Mouse (Mus musculus): ENCODE measurements around the gene Bud31. TPM values are rescaled to one million over a fixed set of nuclear protein-coding genes. Genes with fewer than 3 reads are reported as not detected.
A peak's percentile ranks its signal among the peaks of the same experiment; 100 is the strongest.
"Not testable (repeated sequence)": the region's sequence is repeated elsewhere in the genome, so short reads cannot be mapped to it uniquely, and the experiment has no call there.

The Bud31 gene
- polyA plus RNA-seq, 1 experiment from 2014 or later = 259 TPM

DNA sequence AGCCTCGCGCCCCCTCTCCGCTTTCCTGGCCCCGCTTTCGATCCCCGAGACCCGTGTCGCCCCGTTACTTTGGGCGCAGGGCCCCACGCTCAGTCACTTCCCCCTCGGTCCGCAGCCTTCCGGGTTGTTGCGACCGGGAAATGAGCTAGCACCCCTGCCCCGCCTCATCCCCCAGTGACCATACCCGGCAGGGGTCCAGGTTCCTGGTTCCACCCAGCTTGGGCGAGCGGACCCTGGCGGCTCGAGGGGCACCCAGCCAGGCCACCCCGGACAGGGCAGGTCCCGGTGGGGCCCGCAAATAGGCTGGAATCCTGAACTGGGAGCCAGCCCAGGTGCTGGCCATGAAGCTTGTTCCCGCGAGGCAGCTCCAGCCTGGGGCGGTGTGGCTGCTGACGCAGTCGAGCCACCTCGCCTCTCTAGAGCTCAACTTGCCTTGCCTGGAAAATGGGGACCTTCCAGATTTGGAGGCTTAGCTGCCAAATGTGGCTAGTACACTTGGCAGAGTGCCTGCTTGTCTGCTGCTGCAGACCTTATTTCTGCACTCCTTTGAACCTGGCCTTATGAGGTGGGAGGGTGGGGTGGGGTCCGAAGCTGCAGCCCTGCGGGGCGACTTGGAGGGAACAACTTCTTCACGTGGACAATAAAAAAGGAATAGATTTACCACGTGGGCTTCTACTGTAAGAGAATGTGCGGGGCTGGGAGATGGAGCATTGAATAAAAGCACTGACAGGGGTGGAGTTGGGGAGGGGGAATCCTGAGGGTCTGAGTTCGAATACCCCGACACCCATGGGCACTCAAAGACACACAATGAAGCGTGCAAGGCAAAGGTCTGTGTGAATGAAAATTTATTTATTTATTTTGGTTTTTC lies 25.3 kb upstream of the Bud31 start:
- H3K4me3 ChIP-seq = peak overlapping the region; percentile 45
- H3K9me3 ChIP-seq (replicated peaks) = no peaks in the 10 kb centered on the region
- H3K27ac ChIP-seq = no peak overlapping the region
- 22% methylated on average over 32 of the region's 40 CpGs for WGBS
- peaks cover 13% of the 10 kb centered on the region for H3K4me1 ChIP-seq
- peak; percentile 13; the same call in 1 of the 2 replicates for ATAC-seq
- peak overlapping the region; percentile 61 for H3K9ac ChIP-seq
- peaks cover 28% of the 10 kb centered on the region for H3K27me3 ChIP-seq
- H3K36me3 ChIP-seq (ENCODE audit: poor library complexity, severe bottlenecking) = peaks cover 23% of the 10 kb centered on the region
- peak overlapping the region; percentile 70 for H3K4me2 ChIP-seq

DNA sequence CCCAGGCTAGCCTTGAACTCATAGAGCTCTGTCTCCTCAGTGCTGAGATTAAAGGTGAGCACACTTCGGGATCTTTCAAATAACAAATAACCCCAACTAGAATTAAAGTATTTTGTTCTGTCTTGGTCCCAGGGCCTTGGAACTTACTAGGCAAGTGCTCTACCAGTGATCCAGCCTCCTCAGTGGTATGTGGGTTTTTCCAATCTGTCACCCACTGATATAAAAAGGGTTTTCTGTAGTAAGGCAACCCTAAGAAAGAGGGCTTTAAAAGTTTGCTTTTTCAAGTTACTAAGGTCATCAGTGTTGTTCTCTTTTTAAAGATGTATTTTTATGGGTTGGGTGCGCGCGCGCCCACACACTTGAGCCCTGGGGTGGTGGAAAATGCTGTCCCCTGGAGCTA lies 24.4 kb upstream of the Bud31 start:
- no peak for ATAC-seq
- WGBS = 95% methylated on average over 5 of the region's 5 CpGs
- H3K4me3 ChIP-seq = no peak overlapping the region
- peaks cover 14% of the 10 kb centered on the region for H3K36me3 ChIP-seq (ENCODE audit: poor library complexity, severe bottlenecking)
- no peak overlapping the region for H3K27ac ChIP-seq
- no peak overlapping the region for H3K9ac ChIP-seq
- H3K27me3 ChIP-seq = peaks cover 28% of the 10 kb centered on the region
- H3K4me2 ChIP-seq = no peak overlapping the region
- no peaks in the 10 kb centered on the region for H3K9me3 ChIP-seq (replicated peaks)
- H3K4me1 ChIP-seq = peaks cover 13% of the 10 kb centered on the region

DNA sequence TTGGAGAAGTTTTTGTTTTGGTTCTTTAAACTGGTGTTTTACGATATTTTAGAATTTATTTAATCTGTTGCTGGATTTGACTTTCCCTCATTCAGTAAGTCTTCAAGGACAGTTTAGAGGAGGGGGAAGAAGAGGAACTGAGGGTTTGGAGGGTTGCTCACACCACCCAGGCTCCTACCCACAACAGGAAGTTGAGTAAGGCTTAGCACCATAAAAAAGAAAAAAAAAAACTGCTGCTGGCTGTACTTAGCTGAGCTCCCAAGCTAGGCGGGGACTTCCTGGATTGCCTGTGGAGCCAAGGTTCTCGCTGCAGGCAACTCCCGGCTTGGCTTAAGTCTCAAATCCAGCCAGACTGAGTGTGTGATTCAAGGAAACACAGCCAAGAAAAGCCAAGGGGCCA lies 23.8 kb upstream of the Bud31 start:
- no peak for ATAC-seq
- Histone ChIP-seq H3K27ac (no peak overlapping the region), H3K9me3 (replicated peaks) (no peaks in the 10 kb centered on the region), H3K4me3 (no peak overlapping the region), H3K36me3 (ENCODE audit: poor library complexity, severe bottlenecking) (0 out of 2 replicates have a peak, but pooled peaks cover 8% of the 10 kb centered on the region), H3K9ac (no peak overlapping the region), H3K27me3 (peaks cover 28% of the 10 kb centered on the region), H3K4me2 (no peak overlapping the region), H3K4me1 (peaks cover 13% of the 10 kb centered on the region)
- 59% methylated on average over 4 of the region's 4 CpGs for WGBS

DNA sequence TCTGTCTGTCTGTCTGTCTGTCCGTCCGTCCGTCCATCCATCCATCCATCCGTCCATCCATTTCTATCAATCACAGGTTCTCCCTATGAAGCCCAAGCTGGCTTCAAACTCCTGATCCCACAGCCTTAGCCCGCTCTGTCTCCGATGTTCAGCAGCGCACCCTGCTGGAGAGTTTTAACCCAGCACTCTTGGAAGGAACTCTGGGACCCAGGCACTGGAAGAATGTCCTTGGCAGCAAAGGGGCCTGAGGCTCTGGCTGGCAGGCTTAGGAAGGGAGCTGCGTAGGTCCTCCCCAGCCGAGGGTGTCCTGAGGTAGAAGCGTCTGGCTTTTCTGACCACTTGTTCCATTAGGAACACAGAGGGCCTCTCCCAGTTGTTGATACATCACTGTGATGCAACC lies 23.2 kb upstream of the Bud31 start:
- H3K4me1 ChIP-seq = peaks cover 13% of the 10 kb centered on the region
- no peak overlapping the region for H3K4me2 ChIP-seq
- H3K9me3 ChIP-seq (replicated peaks) = no peaks in the 10 kb centered on the region
- H3K36me3 ChIP-seq (ENCODE audit: poor library complexity, severe bottlenecking) = 0 out of 2 replicates have a peak, but pooled peaks cover 2% of the 10 kb centered on the region
- no peak overlapping the region for H3K4me3 ChIP-seq
- H3K27ac ChIP-seq = no peak overlapping the region
- ATAC-seq = no peak
- 51% methylated on average over 10 of the region's 10 CpGs for WGBS
- H3K27me3 ChIP-seq = peaks cover 28% of the 10 kb centered on the region
- H3K9ac ChIP-seq = no peak overlapping the region

DNA sequence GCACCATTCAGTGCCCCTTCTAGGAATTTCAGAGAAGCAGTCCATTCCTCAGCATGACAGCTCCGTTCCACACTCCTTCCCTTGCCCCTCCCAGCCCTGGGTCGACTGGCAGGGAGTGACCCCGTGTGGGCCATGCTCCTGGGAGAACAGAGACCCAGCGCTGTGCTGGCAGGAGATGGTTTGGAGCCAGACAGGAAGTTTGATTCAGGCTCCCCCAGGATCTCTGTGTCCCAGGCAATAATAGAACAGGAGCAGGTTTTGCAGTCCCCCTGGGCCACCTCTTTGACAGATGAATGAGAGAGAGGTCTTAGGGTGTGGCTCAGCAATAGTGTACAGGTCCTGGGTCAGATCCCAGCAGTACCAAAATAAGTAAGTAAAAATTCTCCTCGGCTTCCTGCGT lies 22.2 kb upstream of the Bud31 start:
- Histone ChIP-seq H3K9me3 (replicated peaks) (no peaks in the 10 kb centered on the region), H3K4me2 (no peak overlapping the region), H3K27me3 (peaks cover 28% of the 10 kb centered on the region), H3K9ac (no peak overlapping the region), H3K4me1 (peaks cover 13% of the 10 kb centered on the region), H3K4me3 (no peak overlapping the region), H3K27ac (no peak overlapping the region), H3K36me3 (ENCODE audit: poor library complexity, severe bottlenecking) (peaks cover 1% of the 10 kb centered on the region; the same call in 1 of the 2 replicates)
- ATAC-seq = no peak
- 61% methylated on average over 6 of the region's 6 CpGs for WGBS

DNA sequence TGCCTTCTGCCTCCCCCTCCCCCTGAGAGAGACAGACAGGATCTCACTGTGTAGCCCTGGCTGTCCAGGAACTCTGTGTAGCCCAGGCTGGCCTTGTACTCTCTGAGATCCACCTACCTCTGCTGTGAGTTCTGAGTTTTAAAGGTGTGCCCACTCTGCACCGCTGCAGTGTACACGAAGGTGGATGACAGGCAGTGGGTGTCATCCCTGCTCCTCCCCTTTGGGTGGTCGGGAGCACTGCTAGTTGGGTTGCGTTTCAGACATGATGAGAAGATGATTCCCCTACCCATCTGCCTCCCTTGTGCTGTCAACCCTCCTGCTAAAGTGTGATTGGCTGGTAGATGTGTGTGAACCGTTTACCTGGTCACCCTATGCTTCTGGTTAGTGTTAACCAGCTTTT lies 21.7 kb upstream of the Bud31 start:
- H3K4me1 ChIP-seq = peaks cover 13% of the 10 kb centered on the region
- ATAC-seq = no peak
- peaks cover 25% of the 10 kb centered on the region for H3K27me3 ChIP-seq
- H3K27ac ChIP-seq = no peak overlapping the region
- no peak overlapping the region for H3K4me2 ChIP-seq
- no peak overlapping the region for H3K9ac ChIP-seq
- H3K36me3 ChIP-seq (ENCODE audit: poor library complexity, severe bottlenecking) = peaks cover 6% of the 10 kb centered on the region; the same call in 1 of the 2 replicates
- H3K9me3 ChIP-seq (replicated peaks) = no peaks in the 10 kb centered on the region
- no peak overlapping the region for H3K4me3 ChIP-seq
- WGBS = 92% methylated on average over 5 of the region's 5 CpGs

DNA sequence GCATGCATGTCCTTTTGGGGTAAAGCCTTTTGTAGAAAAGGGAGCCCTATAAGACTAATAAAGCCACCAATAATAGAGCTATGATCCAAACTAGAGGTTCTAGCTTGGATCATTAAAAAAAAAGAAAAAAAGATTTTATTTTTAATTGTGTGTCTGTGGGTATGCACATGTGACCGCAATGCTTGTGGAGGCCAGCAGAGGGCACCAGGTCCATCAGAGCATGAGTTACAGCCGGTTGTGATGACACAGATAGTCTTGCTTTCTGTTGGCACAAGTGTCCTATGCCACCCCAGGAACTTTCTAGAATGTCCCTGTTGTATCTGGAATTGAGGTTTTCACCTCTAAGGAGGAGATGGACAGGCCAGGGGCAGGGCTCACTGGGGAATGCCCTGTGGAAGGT lies 20.8 kb upstream of the Bud31 start:
- Histone ChIP-seq H3K27ac (no peak overlapping the region), H3K27me3 (peaks cover 16% of the 10 kb centered on the region), H3K9me3 (replicated peaks) (no peaks in the 10 kb centered on the region), H3K4me1 (peaks cover 6% of the 10 kb centered on the region), H3K36me3 (ENCODE audit: poor library complexity, severe bottlenecking) (peaks cover 15% of the 10 kb centered on the region), H3K4me2 (no peak overlapping the region), H3K4me3 (no peak overlapping the region), H3K9ac (no peak overlapping the region)
- no peak for ATAC-seq
- 92% methylated on average over 2 of the region's 2 CpGs for WGBS

DNA sequence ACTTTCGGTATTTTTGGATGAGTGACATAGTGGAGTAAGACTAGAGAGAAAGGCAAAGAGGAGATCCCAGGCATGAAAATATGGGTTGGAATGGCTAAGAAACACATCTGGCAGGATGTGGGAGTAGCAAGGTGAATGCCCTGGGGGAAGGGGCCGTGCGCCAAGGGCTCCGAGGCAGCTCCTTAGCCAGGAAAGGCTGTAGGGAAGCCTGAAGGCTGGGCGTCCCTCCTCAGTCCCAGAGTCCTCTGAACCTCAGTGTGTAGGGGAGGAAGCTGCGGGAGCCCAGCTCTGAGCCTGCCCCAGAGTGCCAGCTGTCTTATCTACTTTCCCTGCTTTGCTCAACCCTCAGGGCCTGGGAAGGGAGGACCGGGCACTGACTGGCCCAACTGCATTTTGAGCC lies 19.2 kb upstream of the Bud31 start:
- H3K4me3 ChIP-seq = no peak overlapping the region
- H3K4me2 ChIP-seq = no peak overlapping the region
- H3K36me3 ChIP-seq (ENCODE audit: poor library complexity, severe bottlenecking) = peaks cover 31% of the 10 kb centered on the region
- 0 out of 2 replicates have a peak, but pooled peaks cover 2% of the 10 kb centered on the region for H3K27me3 ChIP-seq
- 79% methylated on average over 7 of the region's 7 CpGs for WGBS
- no peak overlapping the region for H3K27ac ChIP-seq
- no peaks in the 10 kb centered on the region for H3K9me3 ChIP-seq (replicated peaks)
- no peak overlapping the region for H3K9ac ChIP-seq
- no peak for ATAC-seq
- no peaks in the 10 kb centered on the region for H3K4me1 ChIP-seq

DNA sequence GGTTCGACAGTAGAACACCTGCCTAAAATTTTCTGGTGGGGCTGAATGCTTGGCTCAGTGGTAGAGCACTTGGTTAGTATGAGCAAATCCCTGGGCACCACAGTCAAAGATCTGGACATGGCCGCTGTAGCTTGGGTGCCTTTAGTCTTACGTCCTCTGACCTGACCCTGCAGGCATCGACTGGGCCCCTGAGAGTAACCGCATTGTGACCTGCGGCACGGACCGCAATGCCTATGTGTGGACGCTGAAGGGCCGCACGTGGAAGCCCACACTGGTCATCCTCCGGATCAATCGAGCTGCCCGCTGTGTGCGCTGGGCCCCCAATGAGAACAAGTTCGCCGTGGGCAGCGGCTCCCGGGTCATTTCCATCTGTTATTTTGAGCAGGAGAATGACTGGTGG lies 16.8 kb upstream of the Bud31 start:
- Histone ChIP-seq H3K4me2 (no peak overlapping the region), H3K9ac (no peak overlapping the region), H3K4me3 (no peak overlapping the region), H3K27ac (no peak overlapping the region), H3K9me3 (replicated peaks) (no peaks in the 10 kb centered on the region), H3K4me1 (no peaks in the 10 kb centered on the region), H3K27me3 (no peaks in the 10 kb centered on the region), H3K36me3 (ENCODE audit: poor library complexity, severe bottlenecking) (peaks cover 54% of the 10 kb centered on the region)
- 95% methylated on average over 19 of the region's 19 CpGs for WGBS
- ATAC-seq = no peak

DNA sequence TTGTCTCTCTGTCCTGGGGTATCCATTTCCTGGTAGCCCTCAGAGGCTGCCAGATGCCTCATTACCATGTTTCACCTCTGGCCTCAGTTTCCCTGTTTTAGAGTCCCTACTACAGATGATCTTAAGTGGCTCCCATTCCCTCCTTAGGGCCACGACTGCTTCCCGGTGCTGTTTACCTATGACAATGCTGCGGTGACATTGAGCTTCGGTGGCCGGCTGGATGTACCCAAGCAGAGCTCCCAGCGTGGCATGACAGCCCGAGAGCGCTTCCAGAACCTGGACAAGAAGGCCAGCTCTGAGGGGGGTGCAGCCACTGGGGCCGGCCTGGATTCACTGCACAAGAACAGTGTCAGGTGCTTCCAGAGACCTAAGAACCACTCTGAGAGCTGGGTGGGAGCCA lies 13.6 kb upstream of the Bud31 start:
- H3K36me3 ChIP-seq (ENCODE audit: poor library complexity, severe bottlenecking) = peaks cover 86% of the 10 kb centered on the region
- H3K27ac ChIP-seq = no peak overlapping the region
- ATAC-seq = no peak
- no peaks in the 10 kb centered on the region for H3K9me3 ChIP-seq (replicated peaks)
- no peak overlapping the region for H3K4me2 ChIP-seq
- H3K9ac ChIP-seq = no peak overlapping the region
- no peaks in the 10 kb centered on the region for H3K4me1 ChIP-seq
- no peaks in the 10 kb centered on the region for H3K27me3 ChIP-seq
- H3K4me3 ChIP-seq = no peak overlapping the region
- WGBS = 96% methylated on average over 9 of the region's 9 CpGs

DNA sequence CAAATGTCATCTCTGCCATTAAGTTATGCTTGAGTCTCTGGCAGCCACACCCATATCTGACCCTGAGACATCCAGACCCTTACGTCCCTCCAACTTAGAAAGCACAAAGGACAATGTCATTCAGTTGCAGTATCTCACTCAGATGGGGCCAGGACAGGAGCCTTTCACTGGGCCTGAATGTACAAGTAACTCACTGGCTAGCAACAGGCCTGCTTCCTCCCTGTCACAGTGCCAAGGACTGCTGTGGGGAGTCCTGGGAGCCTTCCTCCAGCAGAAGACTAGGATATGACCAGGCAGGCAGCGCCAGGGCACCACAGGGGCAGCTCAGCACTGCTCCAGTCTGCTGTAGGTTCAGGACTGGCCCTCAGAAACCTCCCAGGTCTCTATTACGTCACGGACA lies 11.0 kb upstream of the Bud31 start:
- no peak overlapping the region for H3K4me3 ChIP-seq
- peaks cover 98% of the 10 kb centered on the region for H3K36me3 ChIP-seq (ENCODE audit: poor library complexity, severe bottlenecking)
- H3K27me3 ChIP-seq = no peaks in the 10 kb centered on the region
- H3K9me3 ChIP-seq (replicated peaks) = no peaks in the 10 kb centered on the region
- 95% methylated on average over 4 of the region's 4 CpGs for WGBS
- ATAC-seq = no peak
- no peak overlapping the region for H3K4me2 ChIP-seq
- no peak overlapping the region for H3K27ac ChIP-seq
- no peaks in the 10 kb centered on the region for H3K4me1 ChIP-seq
- no peak overlapping the region for H3K9ac ChIP-seq

DNA sequence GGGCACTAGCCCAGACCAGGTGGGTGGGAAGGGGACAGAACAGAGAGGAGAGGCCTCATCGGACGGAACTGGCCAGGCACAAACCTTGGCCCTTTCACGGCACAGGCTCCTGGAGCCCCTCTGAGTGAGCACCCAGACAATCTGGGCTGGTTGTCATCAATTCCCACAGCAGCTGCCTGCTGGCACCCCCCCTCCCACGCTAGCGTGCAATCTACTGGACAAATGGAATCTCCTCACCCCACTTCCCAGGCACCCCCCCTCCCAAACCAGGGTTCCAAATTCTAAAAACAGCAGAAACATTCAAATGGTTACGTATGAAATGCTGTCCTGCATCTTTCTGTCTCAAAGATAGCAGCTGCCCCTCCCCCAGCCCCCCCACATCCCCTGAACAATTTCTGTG lies 10.4 kb upstream of the Bud31 start:
- not testable (repeated sequence) for H3K9ac ChIP-seq; H3K9me3 ChIP-seq (replicated peaks); H3K27ac ChIP-seq; H3K4me1 ChIP-seq; H3K4me2 ChIP-seq; ATAC-seq; H3K27me3 ChIP-seq; H3K4me3 ChIP-seq
- 93% methylated on average over 6 of the region's 6 CpGs for WGBS
- peaks cover 98% of the 10 kb centered on the region for H3K36me3 ChIP-seq (ENCODE audit: poor library complexity, severe bottlenecking)

DNA sequence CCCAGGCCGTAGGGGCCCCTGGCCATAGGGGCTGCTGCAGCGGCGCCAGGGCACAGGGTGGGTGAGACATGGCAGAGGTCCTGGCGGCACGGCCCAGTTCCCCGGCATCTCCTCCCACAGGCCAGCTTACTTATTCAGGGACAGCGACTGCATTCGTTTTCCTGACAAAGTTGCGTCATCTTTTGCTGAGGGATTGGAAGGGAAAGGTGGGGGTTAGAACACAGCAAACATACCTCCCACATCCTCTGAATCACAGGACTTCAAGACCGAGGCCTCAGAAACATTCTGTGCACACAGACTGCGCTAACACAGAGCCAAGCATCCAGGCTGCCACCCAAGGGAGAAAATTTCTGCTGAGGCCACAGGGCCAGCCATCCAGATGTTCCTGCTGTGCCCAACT lies 10.0 kb upstream of the Bud31 start:
- WGBS = 92% methylated on average over 11 of the region's 11 CpGs
- Histone ChIP-seq H3K4me1 (no peaks in the 10 kb centered on the region), H3K27me3 (no peaks in the 10 kb centered on the region), H3K36me3 (ENCODE audit: poor library complexity, severe bottlenecking) (peaks cover 98% of the 10 kb centered on the region), H3K9ac (no peak overlapping the region), H3K4me3 (no peak overlapping the region), H3K27ac (no peak overlapping the region), H3K4me2 (no peak overlapping the region), H3K9me3 (replicated peaks) (no peaks in the 10 kb centered on the region)
- ATAC-seq = no peak
